Mouse (Mus musculus): ENCODE measurements around the gene Clec1a.
"Not testable (repeated sequence)": the region's sequence is repeated elsewhere in the genome, so short reads cannot be mapped to it uniquely, and the experiment has no call there.

Gene Clec1a

DNA sequence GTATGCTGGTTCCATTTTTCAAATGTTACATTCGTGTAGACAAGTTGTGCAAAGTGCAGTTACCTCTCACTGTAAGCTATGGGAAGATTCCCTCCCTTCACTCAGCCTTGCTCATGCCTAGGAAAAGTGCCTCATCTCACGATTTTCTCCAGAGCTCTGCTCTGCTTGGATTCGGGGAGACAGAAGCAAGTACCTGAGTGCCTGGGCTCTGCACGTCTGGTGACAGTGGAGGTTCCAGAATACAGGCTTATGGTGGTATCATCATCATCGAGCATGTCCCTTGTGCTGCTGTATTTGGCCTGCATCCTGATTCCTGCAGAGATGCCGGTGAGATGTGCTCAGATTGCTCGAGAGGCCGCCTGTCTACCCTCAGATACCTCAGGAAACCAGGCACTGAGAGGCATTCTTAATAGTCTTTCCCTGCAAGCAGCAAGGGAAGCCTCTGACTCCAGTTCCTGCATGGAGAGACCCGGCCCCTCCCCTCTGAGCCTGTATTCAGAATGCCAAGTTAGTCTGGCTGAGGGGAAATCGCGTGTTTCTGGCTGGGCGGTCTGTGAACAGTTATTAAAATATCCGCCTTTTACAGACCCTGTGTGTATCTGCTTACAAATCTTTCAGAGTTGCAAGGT lies at the start of gene Clec1a:
TSS of gene Clec1a (minus strand) at position 590 of the 629 bp plus-strand sequence.
- peak; percentile 50 to 70 for DNase-seq

DNA sequence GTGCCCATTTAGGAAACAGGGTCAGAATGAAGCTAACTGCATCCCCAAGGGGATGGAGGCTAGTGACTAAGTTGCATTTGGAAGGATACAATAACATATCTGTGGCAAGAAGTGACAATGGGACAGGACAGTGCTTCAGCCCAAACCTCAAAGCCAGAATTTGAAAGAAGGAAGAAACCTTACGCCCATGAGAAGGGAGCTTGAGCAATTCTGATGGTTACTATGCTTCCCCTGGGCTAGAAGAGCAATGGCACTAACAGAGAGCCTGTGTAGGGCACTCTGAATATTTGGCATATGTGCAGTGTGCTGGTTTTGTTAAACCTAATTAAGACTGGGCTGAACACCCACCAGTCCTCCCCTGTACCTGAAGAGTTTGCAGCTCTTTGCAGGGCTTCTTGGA lies 47.7 kb upstream of the Clec1a start:
- DNase-seq, result not testable (repeated sequence)

DNA sequence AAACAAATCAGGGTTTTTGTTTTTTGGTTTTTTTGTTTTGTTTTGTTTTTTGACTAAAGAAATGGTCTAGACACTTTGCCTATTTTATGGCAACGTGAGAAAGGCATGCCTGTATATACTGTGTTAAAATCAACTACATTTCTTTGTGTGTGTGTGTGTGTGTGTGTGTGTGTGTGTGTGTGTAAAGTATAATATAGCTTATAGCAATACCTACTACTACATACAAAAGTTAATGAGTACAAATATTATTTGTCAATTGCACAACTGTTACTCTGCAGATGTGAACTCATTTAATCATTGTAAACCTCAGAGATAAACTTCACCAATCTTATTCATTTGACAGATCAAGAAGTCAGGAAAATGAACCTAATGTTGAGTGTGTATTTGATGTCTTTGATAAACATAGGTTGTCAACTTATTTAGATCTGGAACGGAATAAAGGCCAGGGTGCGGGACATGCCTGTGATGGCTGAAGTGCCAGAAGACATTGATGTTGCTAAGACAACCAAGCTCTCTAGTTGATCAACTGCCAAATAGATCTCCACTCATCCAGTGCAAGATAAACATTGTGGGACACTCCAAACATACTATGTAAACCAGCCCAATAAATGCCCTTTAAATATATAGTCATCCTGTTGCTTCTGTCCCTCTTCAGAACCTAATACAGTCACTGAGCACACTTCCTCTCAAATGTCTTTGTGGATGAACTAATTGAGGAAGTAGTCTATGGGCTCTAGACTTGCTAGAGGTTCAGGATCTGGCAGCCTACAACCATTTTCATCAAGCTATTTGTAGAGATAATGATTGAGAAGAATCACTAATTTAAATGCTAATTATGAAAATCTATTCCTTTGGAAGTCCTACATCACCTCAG lies 45.8 kb upstream of the Clec1a start:
- no peak for DNase-seq

DNA sequence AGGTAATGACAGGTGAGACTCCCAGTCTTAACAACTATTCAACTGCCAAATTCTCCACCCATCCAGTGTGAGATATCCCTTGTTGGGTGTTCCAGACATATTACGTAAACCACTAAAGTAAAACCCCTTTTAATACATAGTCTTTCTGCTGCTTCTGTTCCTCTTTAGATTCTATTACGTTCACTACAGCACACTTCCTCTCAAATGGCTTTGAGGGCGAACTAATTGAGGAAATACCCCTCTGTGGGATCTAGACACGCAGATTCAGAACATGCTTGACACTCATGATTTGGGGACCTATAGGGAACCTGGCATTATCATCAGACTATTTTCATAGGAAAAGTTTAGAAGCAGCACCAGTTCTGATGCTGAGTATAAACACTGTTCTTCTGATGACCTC lies 43.1 kb upstream of the Clec1a start:
- DNase-seq, result no peak

DNA sequence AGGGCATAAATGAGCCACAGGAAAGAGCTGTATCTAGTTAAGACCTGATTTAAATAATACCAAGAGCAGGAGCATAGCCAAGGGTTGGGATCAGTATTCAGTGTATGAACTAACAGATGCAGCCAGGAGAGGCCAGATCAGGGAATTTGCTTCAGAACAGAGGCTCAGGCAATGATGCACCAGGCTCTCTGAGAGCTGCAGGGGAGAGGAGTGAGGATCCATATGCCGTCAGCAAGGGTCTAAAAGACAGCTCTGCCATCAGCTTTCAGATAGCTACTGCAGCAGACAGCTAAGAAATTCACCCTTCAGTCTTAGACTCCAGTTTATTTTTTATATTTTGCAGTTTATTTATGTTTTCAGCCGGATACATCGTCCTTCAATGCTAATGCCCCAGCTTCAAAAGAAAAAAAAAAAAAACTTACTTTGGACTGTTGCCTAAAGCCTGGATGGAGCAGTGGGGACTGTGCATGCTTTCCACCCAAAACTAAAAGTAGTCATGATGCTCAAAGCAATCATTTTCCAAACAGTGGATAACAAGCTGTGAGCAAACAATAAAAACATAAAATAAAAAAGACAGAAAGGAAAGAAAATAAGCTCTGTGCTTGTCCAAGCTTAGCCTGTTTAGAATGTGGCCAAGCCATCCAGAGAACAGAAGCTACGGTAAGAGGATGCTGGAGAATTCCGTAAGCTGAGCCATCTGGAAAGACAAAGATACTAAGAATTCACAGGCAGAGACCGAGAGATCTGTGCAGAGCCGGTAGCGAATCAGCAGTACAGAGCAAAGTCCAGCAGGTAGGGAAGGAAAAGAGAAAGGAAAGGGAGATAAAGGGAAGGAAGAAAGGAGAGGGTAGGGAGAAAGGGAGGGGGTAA lies 28.5 kb upstream of the Clec1a start:
- peak in 1 of 2 experiments; percentile 7 for DNase-seq

DNA sequence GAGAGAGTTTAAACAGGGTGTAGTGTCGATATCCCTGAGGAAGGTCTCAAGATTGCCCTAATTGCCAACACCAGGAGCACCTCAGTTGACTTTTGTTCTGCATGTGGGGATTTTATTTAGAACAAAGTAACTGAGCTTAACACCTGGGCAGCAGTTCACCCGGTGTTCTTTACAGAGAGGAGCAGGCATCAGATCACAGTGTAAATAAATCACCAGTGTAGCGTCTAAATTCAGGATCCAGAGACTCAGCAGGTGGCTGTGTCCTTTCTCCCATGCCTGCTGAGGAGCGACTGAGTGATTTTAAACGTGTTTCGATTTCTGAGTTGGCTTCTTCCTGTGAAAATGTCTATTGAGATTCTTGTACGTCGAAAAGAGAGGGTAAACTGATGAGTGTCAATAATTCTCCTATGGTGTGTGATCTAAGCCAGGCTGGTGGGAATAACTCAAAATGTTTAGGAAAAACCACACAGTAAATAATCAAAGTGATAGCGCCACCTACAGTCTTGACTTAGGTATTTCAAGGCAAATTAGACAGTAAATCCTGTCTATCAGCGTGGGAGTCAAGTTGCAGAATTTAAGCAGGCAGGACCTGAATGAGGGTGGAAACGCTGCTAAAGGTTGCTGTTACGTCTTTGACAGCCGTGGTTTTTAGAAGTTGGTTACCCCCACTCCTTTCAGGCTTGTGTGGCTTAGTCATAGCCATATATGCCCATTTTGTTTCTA lies 24.8 kb upstream of the Clec1a start:
- DNase-seq, result peak in 1 of 2 experiments; percentile 14

DNA sequence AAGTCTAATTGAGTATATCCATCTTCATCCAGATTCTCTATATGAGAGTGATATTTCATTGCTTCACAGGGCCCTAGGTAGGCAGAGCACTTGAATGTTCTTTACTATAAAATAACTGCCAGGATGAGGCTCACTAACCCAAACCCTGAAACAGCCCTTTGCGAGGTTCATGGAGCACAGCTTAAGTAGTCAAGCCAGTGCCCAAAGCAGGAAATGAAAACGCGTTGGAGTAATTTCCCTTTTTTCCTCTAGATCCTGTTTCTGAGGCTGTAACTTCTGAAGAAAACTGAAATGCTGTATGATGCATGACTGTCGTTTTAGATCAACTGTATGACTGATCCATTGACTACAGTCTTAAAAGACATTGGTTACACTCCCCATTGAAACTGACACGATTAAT lies 20.8 kb upstream of the Clec1a start:
- DNase-seq, result no peak

DNA sequence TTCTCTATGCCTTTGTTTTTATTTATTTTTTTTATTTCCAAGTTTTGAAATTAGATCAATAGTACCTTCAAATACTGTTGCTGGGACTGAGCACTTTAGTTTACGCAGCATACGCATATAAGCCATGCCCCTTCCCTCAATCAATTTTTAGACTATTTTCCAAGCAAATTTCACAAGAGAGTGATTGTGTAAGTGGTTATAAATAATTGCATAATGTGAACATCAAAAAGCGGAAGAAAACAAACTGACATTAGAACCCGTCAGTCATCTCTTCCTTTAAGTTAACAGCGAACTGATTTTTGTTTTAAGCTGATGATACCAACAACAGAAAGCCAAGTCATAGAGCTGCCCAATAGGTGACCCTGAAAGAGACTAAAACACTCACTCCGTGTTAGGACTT lies 19.6 kb upstream of the Clec1a start:
- DNase-seq, result no peak

DNA sequence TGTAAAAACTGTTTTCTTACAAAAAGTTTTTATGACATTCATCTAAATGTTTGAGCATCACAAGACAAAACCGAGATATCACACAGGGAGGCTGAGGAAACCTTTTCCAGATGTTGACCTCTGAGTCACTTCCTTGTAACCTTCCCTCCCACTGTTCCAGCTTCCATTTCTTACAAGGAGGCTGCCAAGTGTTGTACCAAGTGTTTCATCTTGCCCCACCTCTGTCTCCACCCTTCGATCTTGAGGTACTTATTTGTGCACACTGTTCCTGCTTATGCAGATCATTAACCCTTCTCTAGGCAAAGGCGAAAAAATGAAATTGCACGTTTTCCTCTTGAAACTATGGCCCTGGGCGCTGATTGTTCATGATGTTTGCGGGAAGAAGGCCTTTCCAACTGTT lies 2.1 kb downstream of the Clec1a start:
- DNase-seq, result no peak

DNA sequence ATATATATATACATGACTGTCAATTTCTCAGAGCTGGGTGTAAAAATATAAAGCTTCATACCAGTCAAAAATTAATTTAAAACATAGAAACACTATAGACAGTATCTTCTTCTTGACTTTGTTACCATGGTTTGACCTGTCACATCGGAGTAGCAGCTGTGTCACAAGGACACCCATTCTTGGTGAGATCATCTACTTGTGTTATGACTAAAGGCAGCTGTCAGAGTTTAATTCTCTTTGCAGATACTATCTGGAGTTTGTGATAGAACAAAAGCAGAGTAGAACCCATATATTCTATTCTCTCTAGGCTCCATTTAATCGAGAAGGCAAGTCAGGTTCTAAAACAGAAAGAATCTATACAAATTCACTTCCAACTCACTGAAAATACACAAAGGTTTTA lies 13.8 kb downstream of the Clec1a start:
- DNase-seq, result no peak

DNA sequence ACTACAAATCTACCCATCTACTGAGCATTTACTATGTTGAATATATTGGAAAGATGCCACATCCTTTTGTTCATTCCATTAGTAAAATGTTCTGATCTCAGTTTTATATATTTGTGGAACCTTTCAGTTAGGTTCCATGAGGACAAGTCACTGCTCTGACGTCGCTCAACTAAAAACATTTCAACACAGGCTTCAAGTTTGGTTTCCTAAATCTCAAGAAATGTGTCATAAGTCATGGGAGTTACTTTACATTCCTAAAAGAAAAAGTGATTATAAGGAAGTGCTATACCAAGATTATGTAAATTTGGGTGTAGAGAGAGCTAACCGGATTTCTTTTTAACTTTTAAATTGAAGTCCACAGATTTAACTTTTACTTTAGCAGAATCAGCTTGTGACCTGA lies 15.8 kb downstream of the Clec1a start:
- no peak for DNase-seq

DNA sequence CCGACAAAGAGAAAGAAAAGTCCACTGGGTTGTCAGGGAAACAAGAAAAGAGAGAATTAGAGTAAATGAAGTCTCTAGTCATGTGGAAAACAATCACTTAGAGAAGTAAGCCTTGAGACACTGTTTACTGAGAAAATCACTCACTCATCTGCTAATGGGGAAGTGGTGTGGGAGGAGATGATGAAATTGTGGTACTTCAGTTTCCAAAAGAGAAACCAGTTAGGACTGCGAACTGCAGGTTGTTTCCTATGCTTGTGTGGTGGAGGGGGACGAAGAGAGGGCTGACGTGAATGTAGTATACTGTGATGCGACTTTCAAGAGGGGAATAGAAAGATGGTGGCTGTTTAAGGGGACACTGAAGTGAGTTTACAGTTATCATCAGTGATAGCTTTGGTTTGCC lies 17.6 kb downstream of the Clec1a start:
- DNase-seq, result no peak

DNA sequence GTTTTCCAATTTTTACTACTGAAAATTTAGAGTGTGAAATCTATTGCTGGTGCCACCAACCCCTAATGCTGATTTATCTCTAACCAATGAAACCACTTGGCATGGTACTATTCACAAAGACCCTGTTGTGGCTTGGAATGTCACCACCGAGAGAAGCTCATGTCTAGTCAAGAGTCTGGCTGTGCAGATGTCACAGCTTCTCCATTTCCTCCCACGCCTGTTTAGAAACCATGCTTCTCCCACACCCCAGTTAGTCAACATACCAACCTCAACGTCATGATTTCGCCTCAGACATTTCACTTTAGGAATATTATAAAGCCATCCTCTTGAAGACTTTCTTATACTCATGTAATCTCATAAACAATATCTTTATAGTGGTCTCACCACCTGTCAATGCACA lies 24.5 kb downstream of the Clec1a start:
- DNase-seq, result no peak

DNA sequence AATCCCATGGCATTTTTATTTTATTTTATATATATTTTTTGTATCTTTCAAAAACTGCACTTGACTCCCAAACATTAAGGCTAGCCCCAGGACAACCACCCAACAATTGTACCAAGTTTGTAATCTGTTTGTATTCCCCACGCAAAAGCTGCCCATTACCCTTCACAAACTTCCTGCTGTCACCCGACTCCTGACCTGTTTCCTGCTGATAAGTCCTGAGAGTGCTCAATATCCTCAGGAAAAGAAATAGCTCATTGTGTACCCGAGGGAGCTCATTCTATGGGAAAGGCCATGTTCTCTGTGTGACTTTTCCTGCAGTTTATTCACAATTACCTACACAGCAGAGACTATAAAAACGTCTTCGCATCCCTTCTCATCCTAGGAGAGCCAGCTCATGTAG lies 26.0 kb downstream of the Clec1a start:
- DNase-seq, result peak; percentile 14 to 29

DNA sequence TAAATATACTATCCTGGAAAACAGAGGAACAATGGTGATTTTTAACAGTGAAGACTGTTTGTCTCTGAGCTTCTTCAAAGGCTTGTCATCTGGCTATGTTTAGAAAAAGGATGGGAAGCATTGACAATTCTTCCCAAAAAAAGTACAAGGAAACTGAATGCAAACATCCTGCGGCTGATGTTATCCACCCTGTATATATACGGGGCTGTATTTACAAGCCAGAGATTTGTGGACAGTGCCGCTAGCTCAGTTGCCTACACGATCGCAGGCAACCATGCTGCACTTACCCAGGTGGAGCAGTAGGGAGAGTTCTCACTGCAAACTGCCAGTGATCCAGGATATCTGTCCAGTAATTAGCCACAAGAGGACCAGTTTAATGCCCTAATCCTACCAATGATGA lies 26.6 kb downstream of the Clec1a start:
- DNase-seq, result peak in 1 of 2 experiments; percentile 10

DNA sequence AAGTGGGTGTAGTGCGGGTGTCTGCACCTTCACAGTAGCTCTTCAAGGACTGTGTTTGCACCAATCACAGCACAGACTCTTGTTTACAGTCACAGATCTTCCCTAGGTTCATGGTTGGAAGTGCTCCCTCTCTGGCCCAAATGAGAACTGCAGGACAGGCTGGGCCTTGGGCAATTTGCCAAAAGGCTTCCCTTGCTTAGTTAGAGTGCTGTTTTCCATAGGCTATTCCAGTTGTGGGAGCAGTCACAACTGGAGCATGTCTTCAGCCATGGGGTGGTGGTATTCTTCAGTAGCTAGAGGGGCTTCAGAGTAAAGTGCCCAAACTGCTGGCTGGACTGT lies 28.1 kb downstream of the Clec1a start:
- DNase-seq, result peak; percentile 84 to 86

DNA sequence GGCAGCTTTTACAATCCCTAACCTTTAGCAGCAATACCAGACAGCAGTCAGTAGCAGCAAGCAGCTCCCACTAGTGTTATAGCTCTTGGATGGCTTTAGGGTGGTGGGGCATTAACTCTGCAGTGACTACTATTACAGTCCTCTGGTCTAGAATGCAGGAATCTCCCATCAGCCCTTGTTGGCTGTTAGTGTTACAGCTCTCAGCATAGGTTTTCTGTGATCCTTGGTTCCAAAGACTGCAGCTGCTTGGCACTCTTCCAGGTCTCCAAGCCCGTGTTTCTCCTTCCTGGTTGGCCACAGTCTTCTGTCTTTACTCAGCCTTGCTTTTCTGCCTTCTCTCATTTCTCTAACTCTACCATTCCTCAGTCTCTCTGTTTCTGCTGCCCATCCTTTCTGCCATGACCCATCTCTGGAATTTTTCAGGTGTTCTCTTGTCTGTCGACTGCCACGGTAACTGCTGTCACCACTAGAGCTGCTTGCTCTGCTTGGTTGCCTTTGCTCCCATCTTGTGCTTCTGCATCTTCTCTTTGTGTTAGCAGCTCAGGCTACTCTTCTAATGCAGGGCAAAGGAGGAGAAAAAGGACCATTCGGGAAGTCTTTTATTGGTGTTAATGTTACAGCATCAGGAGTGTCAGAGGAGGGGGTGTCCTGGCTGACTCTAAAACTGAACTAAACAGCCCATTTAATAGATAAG lies 28.6 kb downstream of the Clec1a start:
- DNase-seq, result peak; percentile 61 to 67

DNA sequence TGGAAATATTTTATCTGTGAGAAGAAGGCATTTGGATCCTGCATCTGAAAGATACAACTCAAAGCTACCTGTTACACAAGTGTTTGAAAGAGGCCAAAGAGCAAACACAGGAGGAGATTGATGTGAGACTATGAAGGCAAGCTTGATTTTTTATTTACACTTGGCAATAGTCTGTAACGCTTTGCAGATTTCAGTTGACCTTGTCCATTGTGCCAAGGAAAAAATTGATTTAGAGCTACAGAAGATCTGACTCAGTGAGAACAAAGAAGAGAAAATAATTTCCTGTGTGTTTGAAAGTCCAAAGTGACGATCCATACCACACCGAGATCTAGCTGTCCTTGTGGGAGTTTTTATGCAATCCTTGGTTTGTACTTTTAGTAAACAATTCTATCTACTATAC lies 29.5 kb downstream of the Clec1a start:
- no peak for DNase-seq

DNA sequence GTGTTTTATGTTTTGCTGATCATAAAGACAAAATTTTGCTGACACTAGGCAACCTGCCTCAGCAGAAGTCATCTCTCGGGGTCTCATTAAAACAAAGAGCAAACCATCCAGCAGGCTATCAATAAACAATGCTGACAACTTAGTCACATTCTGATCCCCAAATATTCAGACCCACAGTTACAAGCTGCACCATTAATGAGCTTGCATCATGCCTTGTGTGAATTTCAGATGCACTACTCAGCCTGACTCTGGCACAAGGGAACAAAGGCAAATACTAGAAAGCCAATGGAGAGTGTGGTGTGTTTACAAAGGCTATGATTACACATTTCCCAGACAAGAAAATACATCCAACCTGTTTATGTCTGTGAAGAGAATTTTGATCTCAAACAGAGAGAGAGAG lies 37.6 kb downstream of the Clec1a start:
- no peak for DNase-seq

DNA sequence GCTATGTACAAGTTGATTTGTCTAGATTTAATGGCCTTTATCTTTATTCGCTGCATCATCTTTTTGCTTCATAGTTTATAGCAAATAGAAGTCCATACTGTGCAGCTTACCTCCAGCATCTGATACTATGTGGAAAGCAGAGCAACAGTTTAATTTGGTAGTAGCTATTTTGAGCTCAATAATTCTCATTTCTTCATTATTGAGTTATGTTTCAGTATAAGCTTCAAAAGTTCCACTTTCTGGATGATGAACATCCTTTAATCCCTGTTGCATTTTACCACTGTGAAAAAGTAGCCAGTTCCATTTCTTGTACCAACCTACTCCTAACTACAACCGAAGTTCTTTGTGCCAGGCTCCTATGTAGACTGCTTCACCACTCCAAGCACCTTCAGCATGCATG lies 43.2 kb downstream of the Clec1a start, which contains the start of gene Clec9a:
TSS of gene Clec9a (plus strand) at position 301 of the 400 bp plus-strand sequence.
- DNase-seq, result no peak

DNA sequence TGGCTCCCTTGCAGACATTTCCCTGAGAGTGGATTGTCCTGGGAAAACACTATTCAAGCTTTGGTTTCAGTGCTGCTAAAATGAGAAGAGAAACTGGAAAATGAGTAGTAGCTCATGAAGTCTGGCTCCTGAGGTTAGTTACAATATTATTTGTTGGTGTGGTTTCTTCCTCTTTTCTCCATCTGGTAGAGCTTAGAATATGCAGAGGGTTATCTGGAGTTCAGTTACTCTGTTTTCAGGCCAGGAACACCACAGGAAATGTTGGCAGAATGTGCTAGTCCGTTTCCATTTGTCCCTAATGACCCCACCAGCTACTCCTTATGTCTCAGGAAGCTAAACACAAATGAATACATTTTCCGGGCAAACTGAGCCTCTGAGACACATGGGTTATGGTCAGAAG lies 44.5 kb downstream of the Clec1a start:
- no peak for DNase-seq

DNA sequence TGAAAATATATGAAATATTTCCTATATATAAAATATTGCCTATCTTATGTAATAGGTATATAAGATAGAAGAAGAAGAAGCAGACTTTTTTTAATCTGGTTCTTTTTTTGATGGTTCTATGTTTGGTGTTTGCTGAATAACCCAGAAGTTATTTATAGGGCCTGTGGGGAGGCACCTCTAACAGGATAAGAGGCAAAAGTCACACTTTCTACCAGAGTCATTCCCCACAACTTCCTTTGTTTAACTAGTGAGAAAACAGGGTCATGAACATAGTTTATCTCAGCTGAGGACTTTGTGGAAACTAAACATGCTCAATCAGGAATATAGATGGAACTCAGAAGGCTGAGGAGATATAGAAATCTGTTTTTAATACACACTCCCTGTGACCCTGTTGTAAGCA lies 45.8 kb downstream of the Clec1a start:
- no peak for DNase-seq

All from kidney, postnatal 4 days (tissue).